In the genomic region with DNA sequence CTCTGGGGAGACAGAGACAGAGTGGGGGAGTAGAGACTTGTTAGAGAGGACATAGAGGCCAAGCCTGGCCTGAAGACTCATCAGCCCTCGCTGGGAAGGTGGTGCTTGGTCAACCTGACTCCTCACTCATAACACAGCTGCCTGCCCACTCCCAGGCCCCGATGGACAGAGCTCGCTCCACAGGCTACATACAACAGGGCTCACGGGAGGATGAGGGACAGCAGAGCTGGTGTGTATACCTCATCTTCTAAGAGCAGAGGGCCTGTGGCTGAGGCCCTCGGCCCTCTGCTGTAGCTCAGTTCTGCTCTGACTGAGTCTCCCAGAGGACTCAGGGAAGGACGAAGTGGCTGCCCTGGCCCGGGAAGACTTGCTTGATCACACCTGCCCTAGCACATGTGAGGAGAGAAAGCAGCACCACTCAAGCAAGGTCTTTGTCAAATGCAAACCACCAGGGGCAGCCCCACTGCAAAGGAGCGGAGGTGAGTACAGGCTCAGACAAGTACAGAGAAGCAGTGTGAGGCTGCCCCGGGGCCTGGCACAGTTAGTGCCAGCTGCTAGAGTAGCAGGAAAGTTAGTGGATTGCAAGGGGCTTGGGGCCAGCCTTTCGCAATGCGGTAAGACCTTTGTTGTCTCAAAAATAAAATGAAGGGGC, we compare ENCODE assay signal across 15 mouse cellular contexts. TPM values are rescaled to one million over a fixed set of nuclear protein-coding genes. Genes with fewer than 3 reads are reported as not detected.
DNase-seq lines count a peak whose midpoint lies in the region; ATAC-seq lines count a peak whose summit lies in the region.
"Had no signal": no experiment of that assay in that cellular context is flagged by ENCODE, and none has a peak within 500 bp of the region (broad histone marks: within the 10 kb centered on the region; RNA-seq: fewer than 3 reads in every experiment).

No protein-coding gene starts in this region.

- H3K27me3 ChIP-seq in hindbrain, embryonic 16.5 days (replicated peaks; ENCODE audit: control insufficient read depth, insufficient read depth, low read length): no peaks in the 10 kb centered on the region
- H3K27me3 ChIP-seq in hindbrain, embryonic 12.5 days: no peaks in the 10 kb centered on the region
- H3K27me3 ChIP-seq in neural tube, embryonic 13.5 days: no peaks in the 10 kb centered on the region
- H3K27me3 ChIP-seq in neural tube, embryonic 15.5 days (replicated peaks): no peaks in the 10 kb centered on the region
- no peaks in the 10 kb centered on the region for H3K27me3 ChIP-seq in embryonic facial prominence, embryonic 15.5 days
- H3K27me3 ChIP-seq: embryonic facial prominence, embryonic 12.5 days had no signal

- DNase-seq in left cerebral cortex, postnatal 36 days (ENCODE audit: low spot score in 2 of 2): no peak
- no peak for DNase-seq in adrenal gland, adult (ENCODE audit: inconsistent age in 2 of 2, low spot score in 1 of 2)
- DNase-seq: cerebellum, postnatal 36 days; gastrocnemius, postnatal 36 days; midbrain, embryonic 14.5 days; right cerebral cortex, postnatal 4 days; thymus, adult 2 months had no signal

- no peak overlapping the region for H3K4me2 ChIP-seq in hindbrain, embryonic 16.5 days (ENCODE audit: low read length)
- no peak overlapping the region for H3K4me2 ChIP-seq in hindbrain, embryonic 12.5 days (replicated peaks)
- H3K4me2 ChIP-seq in neural tube, embryonic 13.5 days: no peak overlapping the region
- no peak overlapping the region for H3K4me2 ChIP-seq in neural tube, embryonic 15.5 days
- H3K4me2 ChIP-seq in embryonic facial prominence, embryonic 15.5 days (replicated peaks): no peak overlapping the region
- H3K4me2 ChIP-seq: embryonic facial prominence, embryonic 12.5 days had no signal

- 87% methylated on average over 11 of the region's 11 CpGs for WGBS in hindbrain, embryonic 16.5 days
- 85% methylated on average over 11 of the region's 11 CpGs for WGBS in hindbrain, embryonic 12.5 days
- WGBS in neural tube, embryonic 13.5 days: 88% methylated on average over 11 of the region's 11 CpGs
- 85% methylated on average over 11 of the region's 11 CpGs for WGBS in neural tube, embryonic 15.5 days
- WGBS in embryonic facial prominence, embryonic 15.5 days: 71% methylated on average over 11 of the region's 11 CpGs

- H3K4me3 ChIP-seq in hindbrain, embryonic 16.5 days (ENCODE audit: low read length): no peak overlapping the region
- H3K4me3 ChIP-seq in hindbrain, embryonic 12.5 days: no peak overlapping the region
- H3K4me3 ChIP-seq in neural tube, embryonic 13.5 days: no peak overlapping the region
- no peak overlapping the region for H3K4me3 ChIP-seq in neural tube, embryonic 15.5 days (replicated peaks)
- H3K4me3 ChIP-seq in embryonic facial prominence, embryonic 15.5 days (replicated peaks): no peak overlapping the region
- H3K4me3 ChIP-seq: embryonic facial prominence, embryonic 12.5 days had no signal

- ATAC-seq in hindbrain, embryonic 16.5 days: 0 out of 2 replicates have a peak, but pooled peaks have one; percentile 46
- no peak for ATAC-seq in hindbrain, embryonic 12.5 days (ENCODE audit: low FRiP score)
- 0 out of 2 replicates have a peak, but pooled peaks have one; percentile 20 for ATAC-seq in neural tube, embryonic 13.5 days (ENCODE audit: low read depth)
- ATAC-seq in neural tube, embryonic 15.5 days (ENCODE audit: low FRiP score): no peak
- ATAC-seq in embryonic facial prominence, embryonic 15.5 days (ENCODE audit: insufficient number of reproducible peaks, low FRiP score, low TSS enrichment, low read depth): 0 out of 2 replicates have a peak, but pooled peaks have one; percentile 27

- intact Hi-C loops in left cerebral cortex, postnatal 36 days (cut with DNase I): loop anchor here (2.0 kb wide), 1 partner anchor 789 kb away; no protein-coding TSS in a partner anchor

- no peaks in the 10 kb centered on the region for H3K9me3 ChIP-seq in hindbrain, embryonic 16.5 days (ENCODE audit: control insufficient read depth, low read length)
- no peaks in the 10 kb centered on the region for H3K9me3 ChIP-seq in hindbrain, embryonic 12.5 days (replicated peaks)
- 0 out of 2 replicates have a peak, but pooled peaks cover 6% of the 10 kb centered on the region for H3K9me3 ChIP-seq in neural tube, embryonic 13.5 days
- H3K9me3 ChIP-seq in neural tube, embryonic 15.5 days (replicated peaks): no peaks in the 10 kb centered on the region
- no peaks in the 10 kb centered on the region for H3K9me3 ChIP-seq in embryonic facial prominence, embryonic 15.5 days (replicated peaks)
- H3K9me3 ChIP-seq: embryonic facial prominence, embryonic 12.5 days had no signal

- H3K9ac ChIP-seq in hindbrain, embryonic 16.5 days (ENCODE audit: low read depth, low read length): no peak overlapping the region
- no peak overlapping the region for H3K9ac ChIP-seq in hindbrain, embryonic 12.5 days
- no peak overlapping the region for H3K9ac ChIP-seq in neural tube, embryonic 13.5 days
- no peak overlapping the region for H3K9ac ChIP-seq in neural tube, embryonic 15.5 days (replicated peaks)
- H3K9ac ChIP-seq in embryonic facial prominence, embryonic 15.5 days: no peak overlapping the region
- H3K9ac ChIP-seq: embryonic facial prominence, embryonic 12.5 days; liver, embryonic 14.5 days had no signal

- no peaks in the 10 kb centered on the region for H3K4me1 ChIP-seq in hindbrain, embryonic 16.5 days (ENCODE audit: control insufficient read depth, insufficient read depth, low read depth, low read length)
- H3K4me1 ChIP-seq in hindbrain, embryonic 12.5 days: peaks cover 9% of the 10 kb centered on the region; the same call in 1 of the 2 replicates
- H3K4me1 ChIP-seq in neural tube, embryonic 13.5 days (replicated peaks): peaks cover 12% of the 10 kb centered on the region
- peaks cover 15% of the 10 kb centered on the region for H3K4me1 ChIP-seq in neural tube, embryonic 15.5 days
- H3K4me1 ChIP-seq in embryonic facial prominence, embryonic 15.5 days: peaks cover 18% of the 10 kb centered on the region

- no peak overlapping the region for H3K27ac ChIP-seq in hindbrain, embryonic 16.5 days (ENCODE audit: low read depth, low read length)
- no peak overlapping the region for H3K27ac ChIP-seq in hindbrain, embryonic 12.5 days
- no peak overlapping the region for H3K27ac ChIP-seq in neural tube, embryonic 13.5 days (replicated peaks)
- no peak overlapping the region for H3K27ac ChIP-seq in neural tube, embryonic 15.5 days (replicated peaks)
- H3K27ac ChIP-seq in embryonic facial prominence, embryonic 15.5 days (replicated peaks): peak overlapping the region; percentile 69
- H3K27ac ChIP-seq: embryonic facial prominence, embryonic 12.5 days; liver, embryonic 14.5 days; macrophage had no signal

- H3K36me3 ChIP-seq in hindbrain, embryonic 16.5 days (ENCODE audit: control insufficient read depth, insufficient read depth, low read length): no peaks in the 10 kb centered on the region
- no peaks in the 10 kb centered on the region for H3K36me3 ChIP-seq in hindbrain, embryonic 12.5 days
- H3K36me3 ChIP-seq in neural tube, embryonic 13.5 days: no peaks in the 10 kb centered on the region
- H3K36me3 ChIP-seq in neural tube, embryonic 15.5 days: no peaks in the 10 kb centered on the region
- no peaks in the 10 kb centered on the region for H3K36me3 ChIP-seq in embryonic facial prominence, embryonic 15.5 days
- H3K36me3 ChIP-seq: embryonic facial prominence, embryonic 12.5 days had no signal

RNA-seq across cellular contexts. Expression of a gene that starts 34.9 kb away (rescaled TPM):
- polyA plus RNA-seq in hindbrain, embryonic 16.5 days (2015; fragmentation: Nextera tagmentation; extraction: Ambion mirVana): 38.0 and 50.8 TPM in 2 replicates
- 87.2 and 92.3 TPM in 2 replicates for polyA plus RNA-seq in hindbrain, embryonic 12.5 days (2016; fragmentation: Nextera tagmentation; extraction: Ambion mirVana)
- polyA plus RNA-seq in neural tube, embryonic 13.5 days (2015; fragmentation: Nextera tagmentation; extraction: Ambion mirVana): 49.6 and 57.4 TPM in 2 replicates
- 33.6 and 54.3 TPM in 2 replicates for polyA plus RNA-seq in neural tube, embryonic 15.5 days (2015; fragmentation: Nextera tagmentation; extraction: Ambion mirVana)
- 153 and 178 TPM in 2 replicates for polyA plus RNA-seq in embryonic facial prominence, embryonic 15.5 days (2015; fragmentation: Nextera tagmentation; extraction: Ambion mirVana)
- 10 to 100 TPM; 37.3 to 40.0 TPM for total RNA-seq in left cerebral cortex, postnatal 36 days (2021)

Comparison
In these comparisons a context has a peak if more than half of its experiments do, and no peak if none do; other contexts are left out.
1. ATAC-seq: peak in hindbrain, embryonic 16.5 days (single experiment), neural tube, embryonic 13.5 days (single experiment) and embryonic facial prominence, embryonic 15.5 days (single experiment); none in hindbrain, embryonic 12.5 days (single experiment) and neural tube, embryonic 15.5 days (single experiment).